Mouse (Mus musculus) limb, embryonic 13.5 days (tissue): ENCODE measurements at regions not wholly inside any gene's neighbourhood (a gene's known extent, or its start where the extent isn't known, plus 50 kb on each side); places are given as distances from the start of the nearest gene placed in this dataset.

Source experiments
- ATAC-seq: fragments of 200-750 bp; cut with Nextera tagmentation; 2 replicates; pipeline ENCODE4 v1.8.0; 2017; ENCODE audit warnings: low read depth, moderate number of reproducible peaks, moderate TSS enrichment; ENCODE audit not compliant: low FRiP score
- H3K27ac ChIP-seq: fragments of 300-500 bp; sonication (generic); 2 replicates; pipeline ENCODE4 v1.5.1; 2015; ENCODE audit warnings: inconsistent platforms, mild to moderate bottlenecking, moderate library complexity
- H3K27me3 ChIP-seq: fragments of 300-500 bp; sonication (generic); 2 replicates; pipeline ENCODE4 v1.6.1; 2015; ENCODE audit warnings: mild to moderate bottlenecking, inconsistent platforms
- H3K36me3 ChIP-seq: fragments of 300-500 bp; sonication (generic); 2 replicates; pipeline ENCODE4 v1.6.1; 2015; ENCODE audit warnings: inconsistent platforms, mild to moderate bottlenecking, moderate library complexity
- H3K4me1 ChIP-seq: fragments of 300-500 bp; sonication (generic); 2 replicates; pipeline ENCODE4 v1.6.1; 2015; ENCODE audit warnings: inconsistent platforms
- H3K4me2 ChIP-seq: fragments of 300-500 bp; sonication (generic); replicated peaks from 2 replicates; pipeline ENCODE4 v1.6.1; 2015; ENCODE audit warnings: inconsistent platforms, mild to moderate bottlenecking, moderate library complexity
- H3K4me3 ChIP-seq: fragments of 300-500 bp; sonication (generic); 2 replicates; pipeline ENCODE4 v1.5.1; 2015; ENCODE audit warnings: moderate library complexity, mild to moderate bottlenecking, inconsistent platforms
- H3K9ac ChIP-seq: fragments of 300-500 bp; sonication (generic); 2 replicates; pipeline ENCODE4 v1.6.1; 2015; ENCODE audit warnings: mild to moderate bottlenecking, inconsistent platforms
- H3K9me3 ChIP-seq: fragments of 300-500 bp; sonication (generic); 2 replicates; pipeline ENCODE4 v1.6.1; 2016; ENCODE audit warnings: inconsistent platforms
- WGBS: fragments of 180-500 bp; shearing (Covaris S2); methylation state at CpG from one replicate; pipeline ENCODE4 v1.1.7; 2015; 5-methylcytosine and 5-hydroxymethylcytosine counted together

- H3K4me3 ChIP-seq = no peak overlapping the region
- H3K4me1 ChIP-seq = peaks cover 13% of the 10 kb centered on the region; the same call in 1 of the 2 replicates
- WGBS = 72% methylated on average over 4 of the region's 4 CpGs
- no peak overlapping the region for H3K4me2 ChIP-seq
- no peaks in the 10 kb centered on the region for H3K36me3 ChIP-seq
- no peak for ATAC-seq
- no peaks in the 10 kb centered on the region for H3K9me3 ChIP-seq
- H3K9ac ChIP-seq = no peak overlapping the region
- H3K27ac ChIP-seq = no peak overlapping the region
- H3K27me3 ChIP-seq = no peaks in the 10 kb centered on the region
These were observed 85.0 kb downstream of the Arl4a start for GRCm38 (mm10) chr12:39952854-39953253.

GRCm38 (mm10) chr12:39951911-39952310 is 85.9 kb downstream of the Arl4a start:
- Histone ChIP-seq H3K36me3 (no peaks in the 10 kb centered on the region), H3K4me2 (no peak overlapping the region), H3K9me3 (no peaks in the 10 kb centered on the region), H3K9ac (no peak overlapping the region), H3K4me3 (no peak overlapping the region), H3K4me1 (peaks cover 13% of the 10 kb centered on the region; the same call in 1 of the 2 replicates), H3K27me3 (no peaks in the 10 kb centered on the region), H3K27ac (peak overlapping the region; percentile 67; the same call in 1 of the 2 replicates)
- peak; percentile 74 for ATAC-seq
- WGBS = 69% methylated on average over 6 of the region's 6 CpGs

GRCm38 (mm10) chr12:39950270-39950801 is 87.5 kb downstream of the Arl4a start:
- Histone ChIP-seq H3K9me3 (no peaks in the 10 kb centered on the region), H3K4me3 (no peak overlapping the region), H3K27ac (no peak overlapping the region), H3K36me3 (no peaks in the 10 kb centered on the region), H3K27me3 (no peaks in the 10 kb centered on the region), H3K4me1 (peaks cover 13% of the 10 kb centered on the region; the same call in 1 of the 2 replicates), H3K4me2 (no peak overlapping the region), H3K9ac (no peak overlapping the region)
- no peak for ATAC-seq
- 76% methylated on average over 7 of the region's 7 CpGs for WGBS

GRCm38 (mm10) chr12:39942910-39943309 is 94.9 kb downstream of the Arl4a start:
- no peaks in the 10 kb centered on the region for H3K4me1 ChIP-seq
- no peak overlapping the region for H3K9ac ChIP-seq
- no peak overlapping the region for H3K4me2 ChIP-seq
- no peaks in the 10 kb centered on the region for H3K36me3 ChIP-seq
- ATAC-seq = 0 out of 2 replicates have a peak, but pooled peaks have one; percentile 33
- H3K9me3 ChIP-seq = no peaks in the 10 kb centered on the region
- 62% methylated on average over 5 of the region's 5 CpGs for WGBS
- H3K27me3 ChIP-seq = no peaks in the 10 kb centered on the region
- peak overlapping the region; percentile 33; the same call in 1 of the 2 replicates for H3K27ac ChIP-seq
- no peak overlapping the region for H3K4me3 ChIP-seq

- no peak overlapping the region for H3K4me2 ChIP-seq
- H3K4me3 ChIP-seq = no peak overlapping the region
- WGBS = 91% methylated on average over 1 of the region's 1 CpGs
- H3K9ac ChIP-seq = no peak overlapping the region
- H3K9me3 ChIP-seq = no peaks in the 10 kb centered on the region
- H3K36me3 ChIP-seq = no peaks in the 10 kb centered on the region
- no peak overlapping the region for H3K27ac ChIP-seq
- H3K27me3 ChIP-seq = no peaks in the 10 kb centered on the region
- ATAC-seq = no peak
- H3K4me1 ChIP-seq = no peaks in the 10 kb centered on the region
These were observed 96.7 kb downstream of the Arl4a start for GRCm38 (mm10) chr12:39941162-39941561.

GRCm38 (mm10) chr12:39939017-39939416 is 98.8 kb downstream of the Arl4a start:
- Histone ChIP-seq H3K4me1 (no peaks in the 10 kb centered on the region), H3K36me3 (no peaks in the 10 kb centered on the region), H3K9me3 (no peaks in the 10 kb centered on the region), H3K4me2 (no peak overlapping the region), H3K4me3 (no peak overlapping the region), H3K27ac (no peak overlapping the region), H3K27me3 (no peaks in the 10 kb centered on the region), H3K9ac (no peak overlapping the region)
- no peak for ATAC-seq

GRCm38 (mm10) chr12:39938211-39938610 is 99.6 kb downstream of the Arl4a start:
- no peaks in the 10 kb centered on the region for H3K27me3 ChIP-seq
- H3K4me3 ChIP-seq = no peak overlapping the region
- H3K27ac ChIP-seq = no peak overlapping the region
- ATAC-seq = no peak
- WGBS = 89% methylated on average over 2 of the region's 2 CpGs
- H3K9ac ChIP-seq = no peak overlapping the region
- H3K4me2 ChIP-seq = no peak overlapping the region
- no peaks in the 10 kb centered on the region for H3K36me3 ChIP-seq
- H3K9me3 ChIP-seq = no peaks in the 10 kb centered on the region
- H3K4me1 ChIP-seq = no peaks in the 10 kb centered on the region

- H3K36me3 ChIP-seq = no peaks in the 10 kb centered on the region
- no peaks in the 10 kb centered on the region for H3K9me3 ChIP-seq
- H3K4me1 ChIP-seq = no peaks in the 10 kb centered on the region
- H3K4me2 ChIP-seq = no peak overlapping the region
- no peak overlapping the region for H3K4me3 ChIP-seq
- WGBS = 78% methylated on average over 11 of the region's 11 CpGs
- H3K9ac ChIP-seq = no peak overlapping the region
- no peak for ATAC-seq
- no peak overlapping the region for H3K27ac ChIP-seq
- H3K27me3 ChIP-seq = no peaks in the 10 kb centered on the region
These were observed 101.5 kb downstream of the Arl4a start for GRCm38 (mm10) chr12:39936331-39936730.

GRCm38 (mm10) chr12:39935775-39936174 is 102.0 kb downstream of the Arl4a start:
- Histone ChIP-seq H3K27ac (no peak overlapping the region), H3K9me3 (no peaks in the 10 kb centered on the region), H3K4me3 (no peak overlapping the region), H3K4me1 (no peaks in the 10 kb centered on the region), H3K27me3 (no peaks in the 10 kb centered on the region), H3K4me2 (no peak overlapping the region), H3K9ac (no peak overlapping the region), H3K36me3 (no peaks in the 10 kb centered on the region)
- no peak for ATAC-seq
- WGBS = 90% methylated on average over 12 of the region's 12 CpGs

- WGBS = 79% methylated on average over 4 of the region's 4 CpGs
- ATAC-seq = no peak
- H3K36me3 ChIP-seq = no peaks in the 10 kb centered on the region
These were observed 102.9 kb downstream of the Arl4a start for GRCm38 (mm10) chr12:39934877-39935276.

GRCm38 (mm10) chr12:39931251-39931650 is 106.6 kb downstream of the Arl4a start:
- 79% methylated on average over 1 of the region's 1 CpGs for whole genome bisulfite sequencing
- Histone ChIP-seq H3K9ac (no peak overlapping the region), H3K4me1 (no peaks in the 10 kb centered on the region), H3K9me3 (no peaks in the 10 kb centered on the region), H3K4me2 (no peak overlapping the region), H3K4me3 (no peak overlapping the region), H3K36me3 (no peaks in the 10 kb centered on the region), H3K27ac (no peak overlapping the region), H3K27me3 (no peaks in the 10 kb centered on the region)
- no peak for ATAC-seq

More at GRCm38 (mm10) chr12:39934877-39935276, 102.9 kb downstream of the Arl4a start:
- Histone ChIP-seq H3K27me3 (no peaks in the 10 kb centered on the region), H3K9me3 (no peaks in the 10 kb centered on the region), H3K4me2 (no peak overlapping the region), H3K27ac (no peak overlapping the region), H3K4me3 (no peak overlapping the region), H3K4me1 (no peaks in the 10 kb centered on the region), H3K9ac (no peak overlapping the region)

- no peak overlapping the region for H3K4me3 ChIP-seq
- H3K27ac ChIP-seq = no peak overlapping the region
- H3K36me3 ChIP-seq = no peaks in the 10 kb centered on the region
- no peaks in the 10 kb centered on the region for H3K4me1 ChIP-seq
- no peak for ATAC-seq
- no peaks in the 10 kb centered on the region for H3K27me3 ChIP-seq
- no peak overlapping the region for H3K9ac ChIP-seq
- no peak overlapping the region for H3K4me2 ChIP-seq
- no peaks in the 10 kb centered on the region for H3K9me3 ChIP-seq
These were observed 109.9 kb downstream of the Arl4a start for GRCm38 (mm10) chr12:39927902-39928301.

- no peaks in the 10 kb centered on the region for H3K27me3 ChIP-seq
- 88% methylated on average over 8 of the region's 8 CpGs for WGBS
- no peaks in the 10 kb centered on the region for H3K36me3 ChIP-seq
- no peak overlapping the region for H3K9ac ChIP-seq
- H3K4me2 ChIP-seq = no peak overlapping the region
- no peaks in the 10 kb centered on the region for H3K4me1 ChIP-seq
- no peak for ATAC-seq
- no peak overlapping the region for H3K4me3 ChIP-seq
- no peak overlapping the region for H3K27ac ChIP-seq
- H3K9me3 ChIP-seq = no peaks in the 10 kb centered on the region
These were observed 110.8 kb downstream of the Arl4a start for GRCm38 (mm10) chr12:39927014-39927413.
